Mouse (Mus musculus) midbrain, embryonic 15.5 days (tissue): ENCODE measurements around the gene Tspan14. TPM values are rescaled to one million over a fixed set of nuclear protein-coding genes. Genes with fewer than 3 reads are reported as not detected.

Experiments
- ATAC-seq: fragments of 200-750 bp; cut with Nextera tagmentation; replicated peaks from 2 replicates; pipeline ENCODE4 v1.8.0; 2017; ENCODE audit warnings: moderate TSS enrichment
- H3K27ac ChIP-seq: fragments of 300-500 bp; sonication (generic); 2 replicates; pipeline ENCODE4 v1.5.1; 2015; ENCODE audit warnings: mild to moderate bottlenecking, inconsistent platforms
- H3K27me3 ChIP-seq: fragments of 300-500 bp; sonication (generic); replicated peaks from 2 replicates; pipeline ENCODE4 v1.6.1; 2015; ENCODE audit warnings: inconsistent platforms
- H3K36me3 ChIP-seq: fragments of 300-500 bp; sonication (generic); replicated peaks from 2 replicates; pipeline ENCODE4 v1.6.1; 2015; ENCODE audit warnings: inconsistent platforms
- H3K4me1 ChIP-seq: fragments of 300-500 bp; sonication (generic); 2 replicates; pipeline ENCODE4 v1.6.1; 2015; ENCODE audit warnings: inconsistent platforms
- H3K4me2 ChIP-seq: fragments of 300-500 bp; sonication (generic); 2 replicates; pipeline ENCODE4 v1.6.1; 2015; ENCODE audit warnings: inconsistent platforms, mild to moderate bottlenecking, moderate library complexity
- H3K4me3 ChIP-seq: fragments of 300-500 bp; sonication (generic); 2 replicates; pipeline ENCODE4 v1.5.1; 2015; ENCODE audit warnings: mild to moderate bottlenecking, inconsistent platforms
- H3K9ac ChIP-seq: fragments of 300-500 bp; sonication (generic); 2 replicates; pipeline ENCODE4 v1.6.1; 2015; ENCODE audit warnings: mild to moderate bottlenecking, inconsistent platforms
- H3K9me3 ChIP-seq: fragments of 300-500 bp; sonication (generic); 2 replicates; pipeline ENCODE4 v1.6.1; 2016; ENCODE audit warnings: inconsistent platforms
- WGBS: fragments of 180-500 bp; shearing (Covaris S2); methylation state at CpG from one replicate; pipeline ENCODE4 v1.1.7; 2015; ENCODE audit warnings: mixed read lengths; 5-methylcytosine and 5-hydroxymethylcytosine counted together
- polyA plus RNA-seq: library from polyadenylated mRNA; unstranded; fragments of >200 nt; fragmentation: Nextera tagmentation; extraction: Ambion mirVana; gene quantifications from 2 replicates; pipeline ENCODE4 v1.2.1, GENCODE M21; 2015

The Tspan14 gene
- polyA plus RNA-seq, 1 experiment from 2014 or later = 68.9 TPM

DNA sequence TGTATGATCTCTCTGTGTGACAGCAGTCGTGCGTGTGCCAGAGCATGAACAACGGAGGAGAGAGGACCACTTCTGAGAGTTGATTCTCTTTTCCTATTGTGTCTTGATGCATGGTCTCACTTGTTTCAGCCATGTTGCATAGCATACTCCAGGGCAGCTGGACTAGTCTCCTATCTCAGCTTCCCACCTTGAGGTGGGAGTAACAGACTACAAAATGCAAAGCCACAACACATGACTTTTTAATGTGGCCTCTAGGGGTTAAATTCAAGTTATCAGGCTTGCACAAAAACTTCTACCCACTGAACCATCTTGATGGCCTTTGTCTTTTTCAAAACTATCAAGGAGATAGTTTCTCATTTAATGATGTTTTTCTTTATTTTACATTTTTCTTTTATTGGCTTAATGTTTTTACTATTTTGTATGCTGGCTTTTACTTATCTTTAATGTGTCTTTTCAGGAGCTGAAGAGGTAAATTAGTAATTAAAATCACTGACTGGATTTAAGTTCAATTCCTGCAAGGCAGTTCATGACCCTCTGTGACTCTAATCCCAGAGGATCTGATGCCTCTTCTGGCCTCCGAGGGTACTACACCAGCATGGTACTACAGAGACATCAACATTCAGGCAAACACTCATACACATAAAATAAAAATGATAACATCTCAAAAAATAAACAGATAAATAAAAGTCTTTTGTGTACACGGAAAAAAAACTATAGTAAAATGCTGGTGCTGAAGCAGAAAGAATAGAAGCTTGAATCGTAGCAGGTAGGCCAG, 80.0 kb downstream of the Tspan14 start:
- Histone ChIP-seq H3K27ac (no peak overlapping the region), H3K36me3 (no peaks in the 10 kb centered on the region), H3K4me1 (no peaks in the 10 kb centered on the region), H3K4me2 (no peak overlapping the region), H3K9me3 (no peaks in the 10 kb centered on the region), H3K9ac (no peak overlapping the region), H3K27me3 (no peaks in the 10 kb centered on the region), H3K4me3 (no peak overlapping the region)
- ATAC-seq = no peak
- WGBS = 79% methylated on average over 6 of the region's 6 CpGs

DNA sequence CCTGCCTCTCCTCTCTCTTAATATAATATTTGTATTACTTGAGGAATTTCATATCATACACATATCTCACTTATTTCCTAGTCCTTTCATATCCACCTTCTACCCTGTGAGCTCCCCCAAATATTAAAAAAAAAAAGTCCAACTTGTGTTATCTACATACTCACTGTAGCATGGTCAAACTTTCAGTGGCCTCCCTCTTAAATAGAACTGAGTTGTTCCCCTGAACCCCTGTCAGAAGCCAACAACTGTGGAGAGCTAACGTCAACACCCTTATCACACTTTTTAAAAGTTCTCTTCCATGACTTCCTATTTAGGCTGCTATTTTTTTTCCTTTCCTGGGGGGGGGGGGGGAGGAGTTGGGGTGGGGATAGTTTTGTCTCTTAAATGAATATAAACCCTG, 80.9 kb downstream of the Tspan14 start:
- Histone ChIP-seq H3K9ac (no peak overlapping the region), H3K4me1 (no peaks in the 10 kb centered on the region), H3K4me2 (no peak overlapping the region), H3K27me3 (no peaks in the 10 kb centered on the region), H3K36me3 (no peaks in the 10 kb centered on the region), H3K9me3 (no peaks in the 10 kb centered on the region), H3K4me3 (no peak overlapping the region), H3K27ac (no peak overlapping the region)
- ATAC-seq = no peak
- WGBS = 80% methylated on average over 1 of the region's 1 CpGs

DNA sequence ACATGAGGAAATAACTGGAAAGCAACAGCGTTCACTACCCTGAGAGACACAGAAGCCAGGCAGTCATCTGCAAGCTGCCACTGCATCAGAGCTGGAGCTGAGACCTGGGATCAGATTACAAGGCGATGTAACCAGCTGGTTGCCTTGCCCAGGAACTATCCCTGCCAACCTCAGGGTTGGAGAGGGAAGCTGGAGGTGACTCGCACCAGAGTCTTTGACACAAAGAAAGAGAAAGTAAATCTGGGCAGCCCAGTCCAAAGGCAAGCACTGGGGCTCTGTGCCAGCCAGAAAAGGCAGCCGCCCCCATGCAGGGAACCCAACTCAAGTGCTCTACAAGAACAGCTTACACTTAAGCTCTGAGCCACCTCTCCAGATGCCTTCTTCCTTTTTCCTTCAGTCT, 81.4 kb downstream of the Tspan14 start:
- Histone ChIP-seq H3K4me2 (no peak overlapping the region), H3K4me1 (no peaks in the 10 kb centered on the region), H3K27ac (no peak overlapping the region), H3K4me3 (no peak overlapping the region), H3K27me3 (no peaks in the 10 kb centered on the region), H3K9me3 (no peaks in the 10 kb centered on the region), H3K36me3 (no peaks in the 10 kb centered on the region), H3K9ac (no peak overlapping the region)
- no peak for ATAC-seq
- WGBS = 32% methylated on average over 4 of the region's 4 CpGs

DNA sequence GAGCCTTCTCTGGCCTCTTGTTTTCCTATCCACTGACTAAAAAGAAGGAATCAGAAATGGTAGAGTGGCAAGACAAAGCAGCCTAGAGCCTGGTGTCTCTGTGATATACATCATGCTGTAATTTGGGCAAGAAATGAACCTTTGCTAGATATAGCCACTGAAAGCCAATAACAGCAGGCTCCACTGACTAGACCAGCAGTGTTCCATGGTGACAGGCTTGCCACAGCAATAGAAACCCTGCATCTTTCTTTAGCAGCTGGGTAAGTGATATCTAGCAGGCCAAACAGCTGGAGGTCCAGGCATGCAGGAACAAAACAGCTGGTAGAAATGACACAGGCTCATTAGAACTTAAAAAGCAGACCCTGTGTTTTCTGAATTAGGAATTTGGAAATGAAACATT, 92.0 kb downstream of the Tspan14 start:
- Histone ChIP-seq H3K27me3 (no peaks in the 10 kb centered on the region), H3K27ac (no peak overlapping the region), H3K4me1 (no peaks in the 10 kb centered on the region), H3K9ac (no peak overlapping the region), H3K4me3 (no peak overlapping the region), H3K4me2 (no peak overlapping the region), H3K36me3 (no peaks in the 10 kb centered on the region), H3K9me3 (no peaks in the 10 kb centered on the region)
- ATAC-seq = no peak

DNA sequence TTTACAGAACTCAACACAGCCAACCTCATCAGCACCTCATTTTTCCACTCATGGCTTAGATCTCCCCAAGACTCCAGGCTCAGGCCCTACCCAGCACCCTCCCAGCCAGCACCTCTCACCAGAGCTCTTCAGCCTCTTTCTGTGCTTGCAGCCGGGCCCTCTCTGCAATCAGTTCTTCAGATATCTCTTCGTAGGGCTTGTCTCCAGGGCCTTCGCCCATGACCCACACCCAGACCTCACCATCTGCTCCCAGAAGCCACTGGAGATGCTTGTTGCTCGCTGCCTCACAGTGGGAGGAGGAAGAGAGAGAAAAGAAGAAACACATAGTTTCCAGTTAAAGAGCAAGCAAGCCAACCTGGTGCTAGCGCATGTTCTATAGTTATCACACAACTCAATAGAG, 92.6 kb downstream of the Tspan14 start:
- H3K27ac ChIP-seq = no peak overlapping the region

DNA sequence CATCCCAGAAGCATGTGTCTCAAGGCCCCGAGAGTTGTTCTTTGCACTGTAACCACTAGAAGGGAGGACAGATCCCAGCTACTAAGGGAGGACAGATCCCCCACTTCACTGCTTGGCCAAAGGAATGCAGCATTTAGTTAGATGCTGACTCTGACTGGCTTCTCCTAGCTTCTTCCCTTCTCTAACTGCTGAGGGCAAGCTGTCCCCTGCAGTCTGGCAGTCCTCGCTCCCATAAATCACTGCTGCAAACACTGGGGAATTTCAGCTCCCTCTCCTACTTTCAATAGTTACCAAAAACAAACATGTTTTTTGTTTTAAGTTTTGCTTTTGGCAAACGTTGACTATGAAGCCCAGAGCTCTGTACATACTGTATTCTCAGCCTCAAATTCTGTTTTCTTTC, 96.0 kb downstream of the Tspan14 start:
- 78% methylated on average over 3 of the region's 3 CpGs for WGBS
- Histone ChIP-seq H3K36me3 (no peaks in the 10 kb centered on the region), H3K9ac (no peak overlapping the region), H3K9me3 (no peaks in the 10 kb centered on the region), H3K27ac (no peak overlapping the region), H3K4me1 (no peaks in the 10 kb centered on the region), H3K4me2 (no peak overlapping the region), H3K4me3 (no peak overlapping the region), H3K27me3 (no peaks in the 10 kb centered on the region)
- ATAC-seq = no peak

More for the DNA sequence above, 92.6 kb downstream of the Tspan14 start:
- Histone ChIP-seq H3K4me3 (no peak overlapping the region), H3K9me3 (no peaks in the 10 kb centered on the region), H3K9ac (no peak overlapping the region), H3K27me3 (no peaks in the 10 kb centered on the region), H3K4me2 (no peak overlapping the region), H3K4me1 (no peaks in the 10 kb centered on the region), H3K36me3 (no peaks in the 10 kb centered on the region)
- WGBS = 84% methylated on average over 5 of the region's 5 CpGs
- ATAC-seq = no peak

DNA sequence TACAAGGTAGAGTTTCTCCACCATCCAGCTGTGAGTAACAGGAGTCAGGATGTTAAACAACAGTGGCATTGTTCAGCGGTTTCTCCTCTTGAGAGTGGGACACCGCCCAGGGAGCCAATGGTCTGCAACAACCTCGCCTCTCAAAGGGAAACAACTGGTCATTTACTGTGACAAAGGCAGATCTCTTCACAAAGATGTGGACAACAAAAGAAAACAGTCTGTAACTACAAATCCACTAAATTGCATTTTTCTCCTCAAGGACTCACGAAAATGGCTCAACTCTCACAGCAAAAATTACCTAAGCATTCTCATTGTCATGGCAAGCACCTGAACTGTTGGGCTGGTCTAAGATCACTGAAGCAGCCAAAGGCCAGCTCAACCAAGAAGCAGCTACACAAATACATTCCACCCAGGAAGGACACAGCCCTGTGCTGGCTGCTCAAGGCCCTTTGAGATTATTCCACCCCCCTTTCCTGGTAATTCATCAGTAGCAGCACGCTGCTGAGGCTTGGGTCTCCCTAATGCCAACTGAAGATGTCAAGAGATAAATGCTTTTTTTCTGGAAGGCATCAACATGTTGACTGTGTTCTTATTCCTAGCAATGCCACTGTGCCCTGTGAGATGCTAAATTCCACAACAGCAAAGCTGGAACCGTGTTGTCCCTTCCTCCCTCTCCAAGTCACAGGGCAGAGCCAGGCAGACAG, 101.6 kb downstream of the Tspan14 start:
- 50% methylated on average over 6 of the region's 6 CpGs for WGBS
- no peaks in the 10 kb centered on the region for H3K9me3 ChIP-seq
- ATAC-seq = no peak

DNA sequence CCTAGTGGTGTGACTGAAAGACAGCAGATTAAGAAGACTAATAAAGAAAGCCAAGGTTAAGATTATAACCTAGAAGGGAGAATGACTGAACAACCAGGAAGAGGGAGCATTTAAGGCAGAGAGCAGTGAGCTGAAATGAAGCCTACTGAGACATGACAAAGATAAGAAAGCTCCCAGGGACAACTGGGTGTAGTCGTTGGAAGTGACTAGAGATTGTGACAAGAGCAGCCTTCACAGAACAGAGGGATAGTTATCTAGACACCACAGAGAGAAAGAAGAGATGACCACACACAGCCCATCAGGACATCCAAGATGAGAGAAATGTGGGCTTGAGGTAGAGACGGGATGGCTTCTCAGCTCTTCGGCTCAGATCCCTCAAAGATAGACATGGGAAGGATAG, 102.9 kb downstream of the Tspan14 start:
- no peak overlapping the region for H3K4me3 ChIP-seq
- H3K4me2 ChIP-seq = no peak overlapping the region
- H3K9ac ChIP-seq = no peak overlapping the region
- H3K4me1 ChIP-seq = no peaks in the 10 kb centered on the region
- no peaks in the 10 kb centered on the region for H3K36me3 ChIP-seq
- H3K27ac ChIP-seq = no peak overlapping the region
- no peaks in the 10 kb centered on the region for H3K9me3 ChIP-seq
- H3K27me3 ChIP-seq = no peaks in the 10 kb centered on the region
- no peak for ATAC-seq
- WGBS = 86% methylated on average over 3 of the region's 3 CpGs

More for the DNA sequence above, 101.6 kb downstream of the Tspan14 start:
- Histone ChIP-seq H3K9ac (no peak overlapping the region), H3K4me3 (no peak overlapping the region), H3K27me3 (no peaks in the 10 kb centered on the region), H3K36me3 (no peaks in the 10 kb centered on the region), H3K4me2 (no peak overlapping the region), H3K4me1 (no peaks in the 10 kb centered on the region), H3K27ac (no peak overlapping the region)

DNA sequence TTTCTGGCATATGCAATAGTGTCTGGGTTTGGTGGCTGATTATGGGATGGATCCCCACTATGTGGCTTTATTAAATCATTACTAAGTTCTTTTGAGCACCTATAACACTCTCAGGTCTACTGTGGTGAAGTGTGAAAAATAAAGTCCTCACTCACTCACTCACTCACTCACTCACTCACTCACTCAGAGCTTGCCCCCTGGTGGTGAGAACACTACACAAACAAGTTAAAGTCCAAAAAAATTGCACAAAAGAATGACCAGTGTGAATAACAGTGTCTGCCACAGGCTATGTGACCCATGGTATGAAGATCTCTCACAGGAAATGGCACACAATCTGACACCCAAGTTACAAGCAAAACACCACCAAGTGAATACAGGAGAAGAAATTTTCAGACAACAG, 103.6 kb downstream of the Tspan14 start:
- H3K36me3 ChIP-seq = no peaks in the 10 kb centered on the region
- H3K9me3 ChIP-seq = no peaks in the 10 kb centered on the region
- no peak overlapping the region for H3K9ac ChIP-seq
- no peaks in the 10 kb centered on the region for H3K4me1 ChIP-seq
- H3K27me3 ChIP-seq = no peaks in the 10 kb centered on the region
- H3K27ac ChIP-seq = no peak overlapping the region
- no peak overlapping the region for H3K4me2 ChIP-seq
- no peak overlapping the region for H3K4me3 ChIP-seq
- no peak for ATAC-seq

Other genes starting within 250 kb of the Tspan14 start
- 1.1 and 1.7 TPM in 2 replicates for gene Sh2d4b, start 73.5 kb downstream of the Tspan14 start, polyA plus RNA-seq
- 85.6 and 88.5 TPM in 2 replicates for gene Fam213a, start 47.0 kb upstream of the Tspan14 start, polyA plus RNA-seq
- 0.95 and 1.4 TPM in 2 replicates for gene Dydc2, start 102.4 kb upstream of the Tspan14 start, polyA plus RNA-seq
- gene Dydc1, start 106.1 kb upstream of the Tspan14 start, polyA plus RNA-seq = not detected in 2 replicates
- gene Mat1a, start 138.2 kb upstream of the Tspan14 start, polyA plus RNA-seq = 0.05 and 0.06 TPM in 2 replicates
- not detected in 2 replicates for gene Sftpa1, start 165.0 kb upstream of the Tspan14 start, polyA plus RNA-seq
- gene Mbl1, start 184.7 kb upstream of the Tspan14 start, polyA plus RNA-seq = not detected in 2 replicates
- gene Sftpd, start 218.3 kb upstream of the Tspan14 start, polyA plus RNA-seq = not detected in 2 replicates